Mouse (Mus musculus): Measurements from ENCODE around the gene Olfr1214.
"Not testable (repeated sequence)": the region's sequence is repeated elsewhere in the genome, so short reads cannot be mapped to it uniquely, and the experiment has no call there.

Olfr1214 gene

DNA sequence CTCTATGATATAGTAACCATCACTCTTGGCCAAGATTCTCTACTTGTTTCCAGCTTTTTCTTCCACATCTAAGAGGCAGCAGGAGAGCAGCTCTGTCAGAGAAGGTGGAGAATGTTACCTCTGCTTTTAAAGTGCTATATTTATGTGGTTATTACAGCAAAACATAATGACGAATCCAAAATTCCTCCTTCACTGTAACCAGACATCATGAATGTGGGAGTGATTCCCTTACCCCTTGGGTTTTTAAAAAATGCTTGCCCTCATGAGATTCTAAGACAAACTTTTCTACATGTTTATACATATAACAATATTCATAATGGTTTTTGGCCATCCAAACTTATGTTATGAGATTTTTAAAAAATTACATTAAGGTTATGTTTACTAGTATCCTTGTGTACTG is at the start of gene Olfr1214:
Olfr1214 (minus strand) TSS at position 101 of the 400 bp plus-strand sequence.
- DNase-seq (ENCODE audit: low spot score): no peak

GRCm38 (mm10) chr2:89031965-89032364 is 39.5 kb upstream of the Olfr1214 start, which contains the start of gene Olfr1217:
TSS of gene Olfr1217 (minus strand) at chr2:89032065.
- DNase-seq (ENCODE audit: low spot score): no peak

GRCm38 (mm10) chr2:89021436-89021835 is 29.0 kb upstream of the Olfr1214 start:
- not testable (repeated sequence) for DNase-seq (ENCODE audit: low spot score)

GRCm38 (mm10) chr2:89018240-89018639 is 25.8 kb upstream of the Olfr1214 start, which contains the start of gene Olfr1216:
TSS of gene Olfr1216 (minus strand) at chr2:89018340.
- no peak for DNase-seq (ENCODE audit: low spot score)

- no peak for DNase-seq (ENCODE audit: low spot score)
Measured at GRCm38 (mm10) chr2:89006873-89007272, 14.4 kb upstream of the Olfr1214 start, which contains the start of gene Olfr1215. TSS of gene Olfr1215 (minus strand) at chr2:89006973.

DNA sequence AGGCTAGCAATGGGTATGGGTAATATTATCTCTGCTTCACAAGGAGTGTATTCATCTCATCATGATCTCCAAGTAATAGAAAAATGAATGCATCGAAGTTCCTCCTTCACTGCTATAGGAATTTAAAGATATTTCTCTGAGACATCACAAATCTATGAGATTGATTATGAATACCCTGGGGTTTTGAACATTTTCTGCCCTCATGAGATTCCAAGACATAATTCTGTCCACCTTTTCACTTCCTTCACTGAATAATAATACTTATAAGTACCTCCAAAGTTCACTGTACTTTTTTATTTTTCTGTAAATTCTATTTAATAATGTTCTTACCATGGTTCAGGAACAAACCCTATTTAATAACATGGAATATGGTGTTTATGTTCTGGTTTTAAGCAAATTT is 12.3 kb downstream of the Olfr1214 start, which contains the start of gene Gm13762:
Gm13762 (minus strand) TSS at position 101 of the 400 bp plus-strand sequence.
- no peak for DNase-seq (ENCODE audit: low spot score)

- DNase-seq (ENCODE audit: low spot score): no peak
Measured at GRCm38 (mm10) chr2:88953669-88954068, 38.8 kb downstream of the Olfr1214 start, which contains the start of gene Olfr1212. TSS of gene Olfr1212 (plus strand) at chr2:88953969.

DNA sequence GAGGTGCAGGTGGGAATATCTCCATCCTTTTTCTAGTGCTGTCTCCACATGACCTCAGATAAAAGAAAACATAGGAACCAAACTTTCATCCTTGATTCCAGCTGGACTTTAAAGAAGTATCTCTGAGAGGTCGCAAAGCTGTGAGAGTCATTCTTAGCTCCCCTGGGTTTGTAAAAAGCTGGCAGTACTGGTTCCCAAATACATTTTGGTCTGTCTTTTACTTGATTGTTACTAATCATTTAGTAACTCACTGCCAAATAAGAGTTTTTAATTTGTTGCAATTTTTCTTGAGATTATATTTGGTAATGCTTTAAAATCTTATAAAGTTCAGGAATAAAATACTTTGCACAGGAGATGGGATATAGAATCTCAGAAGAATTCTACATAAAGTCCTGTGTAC is 54.4 kb downstream of the Olfr1214 start, which contains the start of gene Olfr1211:
Olfr1211 (minus strand) TSS at position 101 of the 400 bp plus-strand sequence.
- DNase-seq (ENCODE audit: low spot score): no peak

Data from yolk sac, embryonic 10.5 days (tissue).